Mouse (Mus musculus) thymus, postnatal 36 days (tissue): ENCODE measurements around the gene Xylt1.
A peak's percentile ranks its signal among the peaks of the same experiment; 100 is the strongest.

Experiments used
- DNase-seq, 2 experiments: peaks; one replicate each; pipeline ENCODE4 v3.0.0; 2022; ENCODE audit warnings: mixed read lengths in 2 of 2

The Xylt1 gene

GRCm38 (mm10) chr7:117567653-117568340 is 187.0 kb downstream of the Xylt1 start:
- no peak for DNase-seq

GRCm38 (mm10) chr7:117571131-117571530 is 190.4 kb downstream of the Xylt1 start:
- DNase-seq = no peak

GRCm38 (mm10) chr7:117571713-117572112 is 190.9 kb downstream of the Xylt1 start:
- no peak for DNase-seq

- DNase-seq = no peak
These were observed 192.4 kb downstream of the Xylt1 start for GRCm38 (mm10) chr7:117573170-117573569.

- no peak for DNase-seq
These were observed 194.6 kb downstream of the Xylt1 start for GRCm38 (mm10) chr7:117575417-117575816.

- no peak for DNase-seq
These were observed 196.3 kb downstream of the Xylt1 start for GRCm38 (mm10) chr7:117577035-117577434.

- DNase-seq = no peak
These were observed 204.4 kb downstream of the Xylt1 start for GRCm38 (mm10) chr7:117585164-117585563.

- no peak for DNase-seq
These were observed 206.0 kb downstream of the Xylt1 start for GRCm38 (mm10) chr7:117586811-117587210.

- no peak for DNase-seq
These were observed 206.6 kb downstream of the Xylt1 start for GRCm38 (mm10) chr7:117587234-117587929.

- no peak for DNase-seq
These were observed 207.6 kb downstream of the Xylt1 start for GRCm38 (mm10) chr7:117588426-117588825.

GRCm38 (mm10) chr7:117589359-117589758 is 208.6 kb downstream of the Xylt1 start:
- DNase-seq = no peak

- DNase-seq = no peak
These were observed 209.0 kb downstream of the Xylt1 start for GRCm38 (mm10) chr7:117589820-117590219.

- no peak for DNase-seq
These were observed 213.4 kb downstream of the Xylt1 start for GRCm38 (mm10) chr7:117594191-117594590.

- no peak for DNase-seq
These were observed 214.4 kb downstream of the Xylt1 start for GRCm38 (mm10) chr7:117595029-117595695.

- no peak for DNase-seq
These were observed 219.7 kb downstream of the Xylt1 start for GRCm38 (mm10) chr7:117600443-117600842.

GRCm38 (mm10) chr7:117610439-117610838 is 229.7 kb downstream of the Xylt1 start:
- DNase-seq = no peak

GRCm38 (mm10) chr7:117612788-117613473 is 232.2 kb downstream of the Xylt1 start:
- DNase-seq = peak; percentile 31

GRCm38 (mm10) chr7:117613796-117614195 is 233.0 kb downstream of the Xylt1 start:
- peak; percentile 58 to 63 for DNase-seq

GRCm38 (mm10) chr7:117614346-117614745 is 233.6 kb downstream of the Xylt1 start:
- no peak for DNase-seq

GRCm38 (mm10) chr7:117614851-117615250 is 234.1 kb downstream of the Xylt1 start:
- DNase-seq = no peak

- DNase-seq = no peak
These were observed 235.5 kb downstream of the Xylt1 start for GRCm38 (mm10) chr7:117616277-117616676.

GRCm38 (mm10) chr7:117618715-117619150 is 238.0 kb downstream of the Xylt1 start:
- no peak for DNase-seq

- DNase-seq = no peak
These were observed 240.8 kb downstream of the Xylt1 start for GRCm38 (mm10) chr7:117621566-117621965.
